Mouse (Mus musculus) liver, embryonic 12.5 days (tissue): ENCODE data around the gene Cd3d. TPM values are rescaled to one million over a fixed set of nuclear protein-coding genes. Genes with fewer than 3 reads are reported as not detected.
"Not testable (repeated sequence)": the region's sequence is repeated elsewhere in the genome, so short reads cannot be mapped to it uniquely, and the experiment has no call there.

Source experiments
- ATAC-seq: fragments of 200-750 bp; cut with Nextera tagmentation; 2 replicates; pipeline ENCODE4 v1.8.0; 2017; ENCODE audit warnings: moderate number of reproducible peaks, mild to moderate bottlenecking, moderate library complexity
- H3K27ac ChIP-seq: fragments of 300-500 bp; sonication (generic); 2 replicates; pipeline ENCODE4 v1.5.1; 2016; ENCODE audit warnings: mild to moderate bottlenecking
- H3K27me3 ChIP-seq: fragments of 300-500 bp; sonication (generic); replicated peaks from 2 replicates; pipeline ENCODE4 v1.6.1; 2016; ENCODE audit warnings: mild to moderate bottlenecking, moderate library complexity
- H3K36me3 ChIP-seq: fragments of 300-500 bp; sonication (generic); 2 replicates; pipeline ENCODE4 v1.6.1; 2016; ENCODE audit warnings: mild to moderate bottlenecking, moderate library complexity
- H3K4me1 ChIP-seq: fragments of 300-500 bp; sonication (generic); 2 replicates; pipeline ENCODE4 v1.6.1; 2016
- H3K4me2 ChIP-seq: fragments of 300-500 bp; sonication (generic); 2 replicates; pipeline ENCODE4 v1.6.1; 2016; ENCODE audit warnings: mild to moderate bottlenecking, moderate library complexity
- H3K4me3 ChIP-seq: fragments of 300-500 bp; sonication (generic); 2 replicates; pipeline ENCODE4 v1.5.1; 2016; ENCODE audit warnings: mild to moderate bottlenecking, moderate library complexity
- H3K9ac ChIP-seq: fragments of 300-500 bp; sonication (generic); 2 replicates; pipeline ENCODE4 v1.6.1; 2016; ENCODE audit warnings: mild to moderate bottlenecking, moderate library complexity
- H3K9me3 ChIP-seq: fragments of 300-500 bp; sonication (generic); replicated peaks from 2 replicates; pipeline ENCODE4 v1.6.1; 2016; ENCODE audit warnings: mild to moderate bottlenecking, moderate library complexity
- WGBS: fragments of 180-500 bp; shearing (Covaris S2); methylation state at CpG from one replicate; pipeline ENCODE4 v1.1.7; 2016; ENCODE audit not compliant: insufficient replicate concordance; 5-methylcytosine and 5-hydroxymethylcytosine counted together
- polyA plus RNA-seq: library from polyadenylated mRNA; unstranded; fragments of >200 nt; fragmentation: Nextera tagmentation; extraction: Ambion mirVana; gene quantifications from 2 replicates; pipeline ENCODE4 v1.2.1, GENCODE M21; 2016

The Cd3d gene
- polyA plus RNA-seq: not detected in 2 replicates

DNA sequence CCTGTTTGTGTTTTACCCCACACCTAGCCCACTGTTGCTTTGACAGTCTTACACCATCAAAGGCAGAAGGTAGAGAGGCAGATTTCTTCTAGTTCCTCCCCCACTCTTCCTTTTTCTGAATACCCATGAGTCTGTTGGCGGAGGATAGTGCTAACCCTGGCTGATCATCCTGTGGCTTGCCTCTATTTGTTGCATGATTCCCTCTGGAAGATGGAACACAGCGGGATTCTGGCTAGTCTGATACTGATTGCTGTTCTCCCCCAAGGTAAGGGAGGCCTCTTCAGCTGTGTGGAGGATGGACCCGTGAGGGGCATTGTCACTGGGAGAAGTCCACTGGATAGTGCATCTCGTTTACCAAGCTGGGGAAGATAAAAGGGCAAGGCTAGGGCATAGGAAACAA is at the start of gene Cd3d:
TSS of gene Cd3d (plus strand) at position 111 of the 400 bp plus-strand sequence.
- ATAC-seq: no peak
- Histone ChIP-seq H3K9me3 (no peaks in the 10 kb centered on the region), H3K27me3 (peaks cover 30% of the 10 kb centered on the region), H3K4me1 (peaks cover 14% of the 10 kb centered on the region), H3K36me3 (no peaks in the 10 kb centered on the region), H3K9ac (no peak within 1 kb of the TSS), H3K4me2 (no peak within 1 kb of the TSS), H3K4me3 (no peak within 1 kb of the TSS), H3K27ac (no peak within 1 kb of the TSS)
- WGBS: 58% methylated on average over 4 of the region's 4 CpGs

DNA sequence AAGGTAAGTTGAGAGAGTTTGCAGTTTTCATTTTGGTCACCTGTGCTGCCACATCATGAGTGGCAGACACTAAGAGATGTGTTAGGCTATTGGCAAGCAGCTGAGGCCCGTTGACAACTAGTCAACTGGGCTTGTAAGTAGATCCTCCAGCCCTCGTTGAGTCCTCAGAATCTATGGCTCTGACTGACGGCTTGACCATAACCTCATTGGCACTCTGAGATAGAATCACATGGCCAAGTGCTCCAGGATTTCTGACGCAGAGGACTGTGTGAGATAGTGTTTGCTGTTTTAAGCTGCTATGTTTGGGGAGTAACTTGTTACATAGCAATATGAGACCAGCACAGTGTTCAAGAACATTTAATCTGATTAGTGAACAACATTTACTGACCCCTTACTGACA is 39.8 kb upstream of the Cd3d start:
- H3K4me3 ChIP-seq: no peak overlapping the region
- no peaks in the 10 kb centered on the region for H3K9me3 ChIP-seq
- H3K27ac ChIP-seq: no peak overlapping the region
- H3K9ac ChIP-seq: no peak overlapping the region
- 76% methylated on average over 4 of the region's 4 CpGs for WGBS
- peaks cover 94% of the 10 kb centered on the region for H3K36me3 ChIP-seq
- no peak for ATAC-seq
- H3K4me1 ChIP-seq: no peaks in the 10 kb centered on the region
- no peak overlapping the region for H3K4me2 ChIP-seq
- H3K27me3 ChIP-seq: no peaks in the 10 kb centered on the region

DNA sequence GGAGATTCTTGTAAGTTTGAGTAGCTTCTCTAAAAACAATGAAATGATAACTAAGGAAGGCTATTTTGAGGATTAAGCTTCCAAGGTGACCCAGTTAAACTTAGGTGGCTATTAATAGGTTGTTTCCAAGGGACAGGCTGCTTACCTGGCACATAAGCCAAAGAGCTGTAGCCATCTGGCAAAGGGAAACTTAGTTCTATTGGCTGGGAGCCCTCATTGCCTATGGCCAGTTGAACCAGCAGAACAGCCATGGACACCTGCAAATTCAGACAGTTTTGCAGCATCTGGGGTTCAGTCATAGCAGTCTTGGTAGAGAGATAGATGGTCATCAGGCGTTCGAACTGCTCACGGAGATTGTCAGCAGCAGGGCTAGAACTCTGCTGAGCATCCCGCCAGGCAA is 39.2 kb upstream of the Cd3d start:
- Histone ChIP-seq H3K4me1 (no peaks in the 10 kb centered on the region), H3K27ac (no peak overlapping the region), H3K4me3 (no peak overlapping the region), H3K9ac (no peak overlapping the region), H3K36me3 (peaks cover 94% of the 10 kb centered on the region), H3K4me2 (no peak overlapping the region), H3K9me3 (no peaks in the 10 kb centered on the region), H3K27me3 (no peaks in the 10 kb centered on the region)
- 88% methylated on average over 4 of the region's 4 CpGs for WGBS
- ATAC-seq: no peak

DNA sequence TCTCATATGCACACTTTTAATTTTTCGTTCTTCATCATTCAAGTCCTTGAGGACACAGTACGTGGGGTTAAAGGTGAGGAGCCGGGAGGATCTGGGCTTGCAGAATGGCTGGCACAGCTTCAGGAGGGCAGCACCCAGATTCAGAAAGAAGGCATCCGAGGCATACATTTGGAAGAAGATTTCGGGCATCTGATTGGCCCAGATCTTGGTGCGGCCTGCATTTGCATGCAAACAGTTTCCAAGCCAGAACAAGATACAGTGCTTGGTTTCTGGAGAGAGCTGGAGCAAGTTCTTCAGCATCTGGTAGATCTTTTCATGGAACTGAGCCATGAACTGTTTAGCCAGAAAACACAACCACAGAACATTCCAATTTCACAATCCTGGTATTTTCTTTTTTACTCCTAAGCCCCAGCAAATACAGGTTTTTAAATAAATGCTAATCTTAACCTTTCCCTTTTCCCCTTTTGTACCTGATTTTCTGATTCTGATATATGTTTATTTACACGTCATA is 35.3 kb upstream of the Cd3d start:
- H3K4me3 ChIP-seq: no peak overlapping the region
- H3K36me3 ChIP-seq: peaks cover 97% of the 10 kb centered on the region
- H3K27me3 ChIP-seq: no peaks in the 10 kb centered on the region
- no peak overlapping the region for H3K9ac ChIP-seq
- 82% methylated on average over 7 of the region's 7 CpGs for WGBS
- H3K4me1 ChIP-seq: no peaks in the 10 kb centered on the region
- H3K4me2 ChIP-seq: no peak overlapping the region
- H3K27ac ChIP-seq: no peak overlapping the region
- no peaks in the 10 kb centered on the region for H3K9me3 ChIP-seq
- no peak for ATAC-seq

DNA sequence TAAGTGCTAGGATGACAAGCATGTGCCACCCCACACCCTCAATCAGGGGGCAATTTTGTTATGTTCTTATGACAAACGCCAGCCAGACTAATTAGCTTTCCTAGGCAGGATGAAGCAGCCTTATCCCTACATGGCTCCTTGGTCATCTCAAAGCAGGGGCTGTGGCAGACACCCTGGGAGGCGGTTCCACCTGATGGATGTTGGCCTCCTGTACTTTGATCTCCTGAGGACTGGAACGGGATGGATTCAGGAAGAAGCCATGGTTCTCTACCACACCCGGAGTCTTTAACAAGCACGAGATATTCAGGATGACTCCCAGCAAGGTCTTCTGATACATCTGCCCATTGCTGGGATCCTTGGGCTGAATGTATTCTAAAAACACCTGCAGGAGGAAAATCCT is 33.8 kb upstream of the Cd3d start:
- Histone ChIP-seq H3K9ac (no peak overlapping the region), H3K4me3 (no peak overlapping the region), H3K27ac (no peak overlapping the region), H3K9me3 (no peaks in the 10 kb centered on the region), H3K36me3 (peaks cover 96% of the 10 kb centered on the region), H3K4me2 (no peak overlapping the region), H3K27me3 (no peaks in the 10 kb centered on the region), H3K4me1 (no peaks in the 10 kb centered on the region)
- WGBS: 79% methylated on average over 5 of the region's 5 CpGs
- no peak for ATAC-seq

DNA sequence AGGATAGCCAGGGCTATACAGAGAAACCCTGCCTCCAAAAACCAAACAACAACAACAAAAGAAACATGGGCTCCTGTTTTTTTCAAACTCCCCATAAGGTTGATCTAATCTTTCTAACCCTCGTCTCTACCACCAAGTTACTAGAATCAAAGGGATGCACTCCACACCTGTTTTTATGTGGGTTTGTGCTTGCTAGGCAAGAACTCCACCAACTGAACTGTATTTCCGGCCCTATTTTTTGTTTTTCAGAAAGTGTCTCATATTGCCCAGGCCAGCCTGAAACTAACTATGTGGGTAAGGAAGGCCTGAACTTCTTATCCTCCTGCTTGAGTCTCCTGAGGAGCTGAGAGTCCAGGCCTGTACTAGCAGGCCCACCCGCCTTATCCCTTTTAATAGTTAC is 27.2 kb upstream of the Cd3d start:
- H3K36me3 ChIP-seq: peaks cover 90% of the 10 kb centered on the region
- WGBS: 78% methylated on average over 3 of the region's 3 CpGs

DNA sequence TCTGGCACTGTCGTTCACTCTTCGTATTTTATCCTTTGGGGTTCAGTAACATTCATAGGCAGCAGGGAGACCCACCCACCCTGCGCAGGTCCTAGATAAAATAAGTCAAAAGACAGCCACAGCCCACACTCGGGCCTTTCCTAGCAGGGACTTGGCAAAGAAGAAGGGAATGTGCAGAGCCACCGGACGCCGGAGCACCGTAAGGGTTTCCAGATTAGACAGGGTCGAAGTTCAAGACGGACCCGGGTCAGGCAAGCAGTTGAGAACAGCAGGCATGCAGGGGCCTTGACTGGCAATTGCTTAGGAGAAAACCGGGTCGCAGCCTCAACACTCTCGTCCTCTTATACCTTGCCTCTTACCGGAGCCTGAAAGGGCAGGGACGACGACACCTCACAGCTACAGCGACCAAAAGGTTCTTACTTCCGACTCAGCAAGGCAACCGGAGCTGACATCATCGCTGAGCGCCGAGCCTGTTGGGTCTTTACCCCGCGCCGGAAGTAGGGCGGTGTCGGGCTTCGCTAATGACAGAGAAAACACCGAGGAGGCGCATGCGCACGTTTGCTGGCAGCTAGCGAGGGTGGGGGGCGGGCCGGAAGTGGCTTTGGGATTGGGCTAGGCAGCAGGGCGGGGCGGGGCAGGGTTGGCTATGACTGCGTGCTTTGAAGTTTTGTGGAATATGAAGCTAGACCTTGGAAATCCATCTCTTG is 16.3 kb upstream of the Cd3d start, which contains the start of gene Ube4a:
TSS of gene Ube4a (minus strand) at position 475 of the 707 bp plus-strand sequence.
- peak within 1 kb of the TSS; percentile 84 for H3K27ac ChIP-seq
- H3K4me2 ChIP-seq: peak within 1 kb of the TSS; percentile 91
- peak; percentile 93 for ATAC-seq
- peaks cover 20% of the 10 kb centered on the region for H3K4me1 ChIP-seq
- peaks cover 32% of the 10 kb centered on the region for H3K36me3 ChIP-seq
- no peaks in the 10 kb centered on the region for H3K9me3 ChIP-seq
- H3K9ac ChIP-seq: peak within 1 kb of the TSS; percentile 87
- H3K4me3 ChIP-seq: peak within 1 kb of the TSS; percentile 96
- H3K27me3 ChIP-seq: peaks cover 4% of the 10 kb centered on the region
- under 1% methylated on average over 39 of the region's 39 CpGs for WGBS

More for the DNA sequence above, 27.2 kb upstream of the Cd3d start:
- Histone ChIP-seq H3K4me1 (0 out of 2 replicates have a peak, but pooled peaks cover 4% of the 10 kb centered on the region), H3K4me3 (no peak overlapping the region), H3K27ac (no peak overlapping the region), H3K4me2 (no peak overlapping the region), H3K27me3 (no peaks in the 10 kb centered on the region), H3K9me3 (no peaks in the 10 kb centered on the region), H3K9ac (no peak overlapping the region)
- no peak for ATAC-seq

DNA sequence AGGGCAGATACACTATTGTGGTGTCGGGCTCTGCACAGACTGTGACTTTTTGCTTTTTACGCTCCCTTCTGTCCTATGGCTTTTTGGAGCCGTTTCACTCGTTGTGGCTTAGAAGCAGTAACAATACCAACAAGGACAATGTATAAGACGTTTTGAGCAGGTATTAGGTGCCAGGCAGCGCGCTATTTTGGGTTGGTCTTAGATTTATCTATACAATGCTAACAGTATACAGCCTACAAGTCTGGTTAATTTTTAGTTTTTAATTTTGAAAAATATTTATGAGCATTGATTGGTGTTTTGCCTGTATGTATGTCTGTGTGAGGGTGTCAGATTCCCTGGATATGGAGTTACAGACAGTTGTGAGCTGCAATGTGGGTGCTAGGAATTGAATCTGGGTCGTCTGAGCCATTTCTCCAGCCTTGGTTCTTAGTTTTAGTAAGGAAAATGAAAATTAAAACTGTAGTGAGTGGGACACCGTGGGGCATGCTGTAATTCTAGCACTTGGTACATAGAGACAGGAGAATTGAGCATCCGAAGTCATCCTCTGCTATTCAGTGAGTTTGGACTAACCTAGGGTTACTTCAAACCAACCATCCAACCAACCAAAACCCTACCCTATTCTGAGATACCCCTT is 15.6 kb upstream of the Cd3d start:
- Histone ChIP-seq H3K9ac (peak overlapping the region; percentile 61), H3K27ac (peak overlapping the region; percentile 84), H3K4me1 (peaks cover 20% of the 10 kb centered on the region), H3K4me2 (peak overlapping the region; percentile 91), H3K27me3 (peaks cover 9% of the 10 kb centered on the region), H3K9me3 (no peaks in the 10 kb centered on the region), H3K4me3 (peak overlapping the region; percentile 96), H3K36me3 (peaks cover 26% of the 10 kb centered on the region)
- 12% methylated on average over 10 of the region's 10 CpGs for WGBS
- ATAC-seq: peak; percentile 37

DNA sequence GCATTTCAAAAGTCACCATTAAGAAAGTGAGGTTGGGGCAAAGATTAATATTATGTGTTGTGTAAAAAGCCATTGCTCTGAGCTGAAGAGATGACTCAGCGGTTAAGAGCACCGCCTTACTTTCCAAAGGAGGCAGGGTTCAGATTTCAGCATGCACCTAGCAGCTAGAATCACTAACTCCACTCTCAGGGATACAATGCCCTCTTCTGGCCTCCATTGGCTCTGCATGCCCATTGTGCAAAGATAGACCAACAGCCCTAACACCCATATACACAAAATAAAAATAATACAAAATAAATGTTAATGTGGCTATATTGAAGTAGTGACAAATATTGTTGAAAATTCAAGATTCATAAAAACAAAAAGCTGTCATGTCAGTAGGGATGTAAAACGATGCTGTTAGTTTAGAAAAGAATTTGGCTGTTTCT is 14.8 kb upstream of the Cd3d start:
- H3K4me2 ChIP-seq: no peak overlapping the region
- H3K27ac ChIP-seq: no peak overlapping the region
- H3K9ac ChIP-seq: no peak overlapping the region
- WGBS: 13% methylated on average over 3 of the region's 3 CpGs
- no peaks in the 10 kb centered on the region for H3K9me3 ChIP-seq
- H3K27me3 ChIP-seq: peaks cover 15% of the 10 kb centered on the region
- H3K4me1 ChIP-seq: peaks cover 20% of the 10 kb centered on the region
- no peak overlapping the region for H3K4me3 ChIP-seq
- 0 out of 2 replicates have a peak, but pooled peaks have one; percentile 25 for ATAC-seq
- peaks cover 17% of the 10 kb centered on the region for H3K36me3 ChIP-seq

DNA sequence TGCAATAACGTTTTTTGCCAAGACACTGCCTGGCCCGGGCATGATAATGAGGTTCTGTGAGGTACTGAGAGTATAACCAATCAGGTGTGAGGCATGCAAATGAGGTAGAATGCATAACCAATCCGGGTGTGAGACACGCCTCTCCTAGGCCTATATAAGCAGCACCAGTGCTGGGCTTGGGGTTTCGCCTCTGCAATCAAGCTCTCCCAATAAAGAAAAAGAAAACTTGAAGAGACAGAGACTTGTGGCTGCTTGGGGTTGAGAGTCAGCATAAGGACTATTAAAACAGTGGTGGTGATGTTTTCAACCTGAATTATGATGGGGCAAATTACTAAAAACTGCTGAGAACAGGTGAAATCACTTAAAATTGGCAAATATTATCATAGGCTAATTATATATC is 13.8 kb upstream of the Cd3d start:
- not testable (repeated sequence) for H3K4me2 ChIP-seq, H3K36me3 ChIP-seq, H3K27ac ChIP-seq, H3K9me3 ChIP-seq, H3K4me3 ChIP-seq, H3K9ac ChIP-seq, ATAC-seq
- Histone ChIP-seq H3K27me3 (peaks cover 20% of the 10 kb centered on the region), H3K4me1 (peaks cover 20% of the 10 kb centered on the region)
- WGBS: 70% methylated on average over 5 of the region's 5 CpGs

DNA sequence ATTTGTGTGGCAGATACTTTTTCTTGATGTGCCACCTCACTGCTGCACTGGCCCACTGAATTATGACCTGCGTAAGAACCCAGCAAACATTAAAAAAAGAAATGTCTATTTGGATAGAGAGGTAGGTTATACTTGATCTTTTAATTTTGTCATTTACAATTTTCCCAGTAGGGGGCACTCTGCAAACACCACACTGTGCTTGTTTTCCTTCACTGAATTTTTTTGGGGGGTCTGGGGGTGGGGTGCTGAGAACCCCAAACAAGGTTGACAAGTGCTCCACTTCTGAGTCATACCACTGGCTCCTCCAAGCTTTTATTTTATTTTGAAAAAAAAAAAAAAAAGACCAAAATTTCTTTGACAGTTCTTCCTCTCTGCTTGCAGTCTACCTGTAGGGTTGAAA is 12.1 kb upstream of the Cd3d start:
- WGBS: 53% methylated on average over 1 of the region's 1 CpGs
- H3K27me3 ChIP-seq: peaks cover 37% of the 10 kb centered on the region

DNA sequence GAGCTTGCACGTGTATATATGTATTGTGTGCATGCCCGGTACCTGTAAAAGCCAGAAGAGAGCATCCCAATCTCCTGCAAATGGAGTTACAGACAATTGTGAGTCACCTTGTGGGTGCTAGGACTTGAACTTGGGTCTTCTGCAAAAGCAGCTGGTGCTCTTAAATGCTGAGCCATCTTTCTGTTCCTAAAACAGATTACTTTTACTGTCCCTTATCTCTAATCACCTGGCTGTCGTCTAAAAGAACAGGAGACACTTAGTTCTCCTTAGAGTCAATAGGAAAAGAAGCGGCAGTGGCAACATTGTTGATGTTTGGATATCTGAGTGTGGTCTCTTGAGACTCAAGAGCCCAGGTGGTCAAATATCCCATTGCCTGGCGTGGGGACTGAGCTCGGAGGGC is 3.8 kb upstream of the Cd3d start:
- Histone ChIP-seq H3K9ac (no peak overlapping the region), H3K4me2 (no peak overlapping the region), H3K4me3 (no peak overlapping the region), H3K9me3 (no peaks in the 10 kb centered on the region), H3K27ac (no peak overlapping the region), H3K27me3 (peaks cover 56% of the 10 kb centered on the region), H3K36me3 (no peaks in the 10 kb centered on the region), H3K4me1 (peaks cover 9% of the 10 kb centered on the region)
- ATAC-seq: no peak
- WGBS: 57% methylated on average over 6 of the region's 6 CpGs

More for the DNA sequence above, 12.1 kb upstream of the Cd3d start:
- no peak overlapping the region for H3K4me3 ChIP-seq
- H3K4me1 ChIP-seq: peaks cover 14% of the 10 kb centered on the region
- H3K36me3 ChIP-seq: no peaks in the 10 kb centered on the region
- H3K4me2 ChIP-seq: no peak overlapping the region
- no peak overlapping the region for H3K9ac ChIP-seq
- no peaks in the 10 kb centered on the region for H3K9me3 ChIP-seq
- H3K27ac ChIP-seq: no peak overlapping the region
- no peak for ATAC-seq
